Mouse (Mus musculus) spleen, adult 2 months (tissue): ENCODE results near the gene Abcd3.
"Not testable (repeated sequence)": the region's sequence is repeated elsewhere in the genome, so short reads cannot be mapped to it uniquely, and the experiment has no call there.

Source experiments
- CTCF ChIP-seq: fragments of 200-500 bp; IDR thresholded peaks from 2 replicates; pipeline ENCODE4 v1.5.1; 2011; ENCODE audit warnings: mild to moderate bottlenecking, inconsistent platforms; ENCODE audit not compliant: insufficient read depth, insufficient read length, insufficient replicate concordance; ENCODE audit errors: extremely low read depth
- POLR2A ChIP-seq: fragments of 200-500 bp; IDR thresholded peaks from 2 replicates; pipeline ENCODE4 v1.6.1; 2011; ENCODE audit warnings: low read depth, low read length, inconsistent platforms

DNA sequence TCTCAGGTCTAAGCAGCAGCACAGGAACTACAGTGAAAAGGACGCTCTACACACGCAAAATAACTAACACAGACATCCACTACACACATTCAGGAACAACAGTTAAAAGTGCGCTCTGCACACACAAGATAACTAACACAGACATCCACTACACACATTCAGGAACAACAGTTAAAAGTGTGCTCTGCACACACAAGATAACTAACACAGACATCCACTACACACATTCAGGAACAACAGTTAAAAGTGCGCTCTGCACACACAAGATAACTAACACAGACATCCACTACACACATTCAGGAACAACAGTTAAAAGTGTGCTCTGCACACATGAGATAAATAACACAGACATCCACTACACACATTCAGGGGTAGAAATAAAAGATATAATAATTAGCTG is 41.8 kb downstream of the Abcd3 start:
- TF ChIP-seq POLR2A, CTCF: not testable (repeated sequence)
